Mouse (Mus musculus): ENCODE data around the gene Rbx1.
A peak's percentile ranks its signal among the peaks of the same experiment; 100 is the strongest.
"Not testable (repeated sequence)": the region's sequence is repeated elsewhere in the genome, so short reads cannot be mapped to it uniquely, and the experiment has no call there.

Gene Rbx1

DNA sequence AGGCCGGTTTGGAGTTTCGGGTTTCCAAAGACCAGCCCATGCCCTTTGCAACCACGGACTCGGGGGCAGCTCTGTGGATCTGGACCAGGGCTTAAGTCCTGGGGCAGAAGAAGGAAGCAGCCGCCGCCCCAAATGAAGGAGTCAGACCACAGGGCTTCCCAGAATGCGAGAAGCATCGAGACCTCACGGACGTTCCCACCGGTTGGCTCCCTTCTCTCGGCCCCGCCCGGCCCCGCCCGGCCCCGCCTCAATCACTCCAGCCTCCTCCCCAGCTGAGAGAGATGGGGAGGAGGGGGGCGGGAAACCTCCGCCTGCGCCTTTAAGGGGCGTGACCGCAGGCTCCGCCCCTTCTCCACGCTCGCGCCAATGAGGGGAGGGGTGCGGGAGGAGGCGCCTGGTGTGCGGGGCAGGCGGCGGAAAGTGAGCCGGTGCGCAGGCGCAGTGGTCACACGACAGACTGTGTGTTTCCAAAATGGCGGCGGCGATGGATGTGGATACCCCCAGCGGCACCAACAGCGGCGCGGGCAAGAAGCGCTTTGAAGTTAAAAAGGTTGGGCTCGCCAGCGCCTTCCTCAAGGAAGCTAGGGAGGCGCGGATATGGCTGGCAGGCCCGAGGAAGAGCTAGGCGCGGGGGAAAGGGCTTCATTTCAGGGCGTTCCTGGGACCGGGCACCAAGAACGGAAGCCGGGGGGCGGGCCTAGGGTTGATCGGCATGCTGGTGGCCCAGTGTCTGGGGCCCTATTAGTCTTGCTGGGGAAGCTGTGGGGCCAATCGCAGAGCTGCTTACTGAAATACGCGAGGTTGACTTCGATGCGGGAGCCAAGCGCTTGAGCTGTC lies at the start of gene Rbx1:
TSS of gene Rbx1 (plus strand) at position 396 of the 837 bp plus-strand sequence.
- peak; percentile 97 for DNase-seq (ENCODE audit: low read depth, low spot score)

- DNase-seq (ENCODE audit: low read depth, low spot score) = not testable (repeated sequence)
Measured at GRCm38 (mm10) chr15:81416763-81417310, 49.3 kb upstream of the Rbx1 start.

- no peak for DNase-seq (ENCODE audit: low read depth, low spot score)
Measured at GRCm38 (mm10) chr15:81418065-81418464, 48.0 kb upstream of the Rbx1 start.

- DNase-seq (ENCODE audit: low read depth, low spot score) = peak; percentile 5
Measured at GRCm38 (mm10) chr15:81421454-81421853, 44.6 kb upstream of the Rbx1 start.

DNA sequence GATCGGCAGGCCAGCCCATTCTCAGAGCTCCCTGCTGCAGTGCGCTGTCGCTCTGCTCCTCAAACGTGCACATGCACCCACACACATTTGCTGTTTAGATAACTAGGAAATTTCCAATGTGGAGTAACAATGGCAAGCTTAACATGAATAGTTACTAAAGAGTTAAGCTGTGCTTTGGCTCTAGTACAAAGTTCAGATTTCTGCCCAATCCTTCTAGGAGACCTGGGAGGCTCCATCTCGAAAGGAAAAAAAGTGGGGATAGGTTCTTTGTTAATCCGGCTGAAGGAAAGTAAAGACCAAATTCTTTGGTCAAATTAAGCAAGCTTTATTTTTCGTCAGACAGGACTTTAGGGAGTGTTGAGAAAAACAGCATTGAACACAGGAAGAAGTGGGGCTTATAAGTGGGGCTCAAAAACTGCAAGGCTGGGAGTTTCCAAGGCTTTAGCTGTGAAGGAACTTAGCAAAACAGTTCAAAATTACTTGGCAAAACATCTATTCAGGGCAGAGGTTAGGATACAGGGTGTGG lies 43.9 kb upstream of the Rbx1 start:
- DNase-seq (ENCODE audit: low read depth, low spot score) = no peak

DNA sequence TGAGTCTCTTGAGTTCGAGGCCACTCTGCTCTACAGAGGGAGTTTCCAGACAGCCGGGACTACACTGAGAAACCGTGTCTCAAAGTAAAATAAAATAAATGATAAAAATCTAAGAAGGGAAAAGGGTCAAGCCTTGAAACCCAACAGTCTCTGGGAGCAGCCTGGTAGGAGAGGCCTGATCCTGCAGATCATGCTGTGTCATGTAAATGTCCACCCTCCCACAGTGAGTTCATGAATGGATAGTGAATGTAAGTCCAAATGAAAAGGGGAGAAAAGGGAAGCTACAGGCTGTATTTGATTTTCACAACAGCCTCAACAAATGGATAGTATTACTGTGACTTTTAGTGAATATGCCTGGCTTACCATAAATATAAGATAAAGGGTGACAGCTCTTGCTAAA lies 40.8 kb upstream of the Rbx1 start:
- no peak for DNase-seq (ENCODE audit: low read depth, low spot score)

DNA sequence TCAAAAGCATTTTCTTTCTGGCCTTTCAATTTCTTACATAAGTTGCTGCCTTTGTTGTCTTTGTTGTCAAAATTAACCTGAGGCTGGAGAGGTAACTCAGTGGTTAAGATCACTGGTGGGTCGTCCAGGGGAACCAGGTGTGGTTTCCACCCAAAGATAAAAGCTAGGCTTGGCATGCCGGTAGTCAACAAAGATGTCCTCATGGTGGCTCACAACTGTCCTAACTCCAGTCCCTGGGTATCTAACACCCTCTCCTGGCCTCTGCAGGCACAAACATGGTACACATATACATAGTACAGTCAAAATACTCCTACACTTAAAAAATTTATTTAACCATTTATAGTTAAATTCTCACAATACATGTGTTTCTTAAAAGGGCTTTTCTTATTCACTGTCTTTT lies 38.1 kb upstream of the Rbx1 start:
- DNase-seq (ENCODE audit: low read depth, low spot score) = no peak

DNA sequence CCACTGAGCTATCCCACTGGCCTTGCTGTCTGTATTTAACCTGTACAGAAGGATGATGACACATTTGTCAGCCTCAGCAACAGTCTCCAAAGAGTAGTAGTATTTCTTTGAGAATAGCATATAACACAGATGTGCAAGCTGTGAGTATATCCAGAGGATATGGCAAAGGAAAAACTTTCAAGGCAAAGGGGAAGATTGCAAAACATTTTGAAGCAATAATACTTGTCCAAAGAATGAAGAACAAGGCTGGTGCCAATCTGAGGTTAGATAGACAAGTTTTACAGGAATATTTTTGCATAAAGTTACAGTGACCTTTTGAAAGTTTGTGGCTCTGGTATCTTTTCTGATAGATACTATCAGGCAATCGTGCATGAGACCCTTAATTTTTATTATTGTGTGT lies 34.9 kb upstream of the Rbx1 start:
- no peak for DNase-seq (ENCODE audit: low read depth, low spot score)

DNA sequence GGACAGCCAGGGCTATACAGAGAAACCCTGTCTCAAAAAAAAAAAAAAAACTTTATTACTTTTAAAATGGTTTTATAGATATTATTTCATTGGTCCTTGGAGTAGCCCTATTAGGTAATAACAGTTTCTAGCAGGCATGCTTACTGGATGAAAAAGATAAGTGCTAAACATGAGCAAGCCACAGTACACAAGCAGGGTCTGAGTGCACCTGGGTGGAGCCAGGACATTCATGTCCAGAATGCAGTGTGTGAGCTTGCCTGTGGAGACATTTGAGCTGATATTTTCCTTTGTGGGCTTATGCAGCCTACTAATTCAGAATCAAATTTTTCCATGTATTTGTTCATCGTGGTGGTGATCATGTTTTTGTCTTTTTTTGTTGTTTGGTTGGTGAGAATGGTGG lies 27.8 kb upstream of the Rbx1 start:
- no peak for DNase-seq (ENCODE audit: low read depth, low spot score)

- DNase-seq (ENCODE audit: low read depth, low spot score) = no peak
Measured at GRCm38 (mm10) chr15:81439236-81439635, 26.9 kb upstream of the Rbx1 start.

GRCm38 (mm10) chr15:81448463-81448862 lies 17.6 kb upstream of the Rbx1 start:
- DNase-seq (ENCODE audit: low read depth, low spot score) = peak; percentile 50

GRCm38 (mm10) chr15:81461523-81461922 lies 4.6 kb upstream of the Rbx1 start:
- DNase-seq (ENCODE audit: low read depth, low spot score) = no peak

DNA sequence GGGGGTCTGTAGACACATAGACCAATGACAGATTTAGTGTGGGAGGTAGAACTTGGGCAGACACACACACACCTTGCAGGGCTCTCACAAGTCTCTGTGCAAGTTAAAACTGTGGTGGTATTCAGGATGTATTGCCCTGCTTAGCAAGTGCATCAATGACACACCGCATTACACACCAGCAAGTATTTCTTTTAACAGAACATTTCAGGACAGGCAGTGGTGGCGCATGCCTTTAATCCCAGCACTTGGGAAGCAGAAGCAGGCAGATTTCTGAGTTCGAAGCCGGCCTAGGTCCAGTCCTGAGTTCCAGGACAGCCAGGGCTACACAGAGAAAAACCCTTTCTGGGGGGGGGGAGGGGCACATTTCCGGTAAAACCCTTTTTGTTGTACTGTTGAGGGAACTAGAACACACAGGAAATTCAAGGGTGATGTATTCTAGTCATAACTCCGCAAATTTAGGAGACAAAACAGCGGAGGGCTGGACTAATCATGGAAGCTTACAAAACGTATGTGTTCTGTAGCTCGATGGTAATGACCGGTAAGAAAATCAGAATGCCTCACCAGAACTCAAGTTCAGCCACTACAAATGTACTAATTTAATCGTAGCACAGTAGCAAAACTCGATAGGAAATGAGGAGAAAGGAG lies 958 bp upstream of the Rbx1 start:
- DNase-seq (ENCODE audit: low read depth, low spot score) = no peak

DNA sequence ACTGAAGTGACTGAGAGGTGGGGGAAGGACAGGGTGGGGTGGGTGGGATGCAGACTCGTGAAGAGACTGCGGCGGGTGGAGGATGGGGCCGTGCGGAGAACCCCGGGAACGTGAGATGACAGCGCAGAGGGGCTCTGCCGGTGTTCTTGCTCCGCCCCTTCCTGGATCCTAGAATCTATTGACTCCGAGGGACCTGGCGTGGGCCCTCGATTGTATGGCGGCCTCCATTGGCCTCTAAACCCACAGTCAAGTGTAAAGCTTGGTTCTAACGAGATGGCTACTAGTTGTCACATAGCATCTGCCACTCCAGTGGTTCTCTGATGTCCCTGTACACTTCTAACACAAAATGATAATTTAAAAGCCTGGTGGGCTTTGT lies 630 bp downstream of the Rbx1 start:
- no peak for DNase-seq (ENCODE audit: low read depth, low spot score)

- no peak for DNase-seq (ENCODE audit: low read depth, low spot score)
Measured at GRCm38 (mm10) chr15:81470735-81471134, 4.6 kb downstream of the Rbx1 start.

GRCm38 (mm10) chr15:81472256-81472655 lies 6.2 kb downstream of the Rbx1 start:
- DNase-seq (ENCODE audit: low read depth, low spot score) = no peak

DNA sequence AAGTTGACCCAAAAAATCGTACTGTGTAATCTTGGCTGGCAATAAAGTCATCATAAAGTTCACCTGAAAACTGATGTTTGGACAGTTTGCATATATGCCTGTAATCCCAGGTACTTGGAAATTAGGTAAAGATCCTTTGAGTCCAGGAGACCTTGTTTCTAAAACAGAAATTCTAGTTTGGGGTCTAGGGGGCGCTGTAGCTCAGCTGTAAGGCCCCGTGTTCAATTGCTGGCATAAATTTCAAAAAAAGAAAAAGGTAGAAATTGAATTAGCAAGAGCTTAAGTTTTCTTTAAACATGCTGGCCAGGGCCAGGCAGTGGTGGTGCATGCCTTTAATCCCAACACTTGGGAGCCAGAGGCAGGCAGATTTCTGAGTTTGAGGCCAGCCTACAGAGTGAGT lies 9.6 kb downstream of the Rbx1 start:
- DNase-seq (ENCODE audit: low read depth, low spot score) = no peak

DNA sequence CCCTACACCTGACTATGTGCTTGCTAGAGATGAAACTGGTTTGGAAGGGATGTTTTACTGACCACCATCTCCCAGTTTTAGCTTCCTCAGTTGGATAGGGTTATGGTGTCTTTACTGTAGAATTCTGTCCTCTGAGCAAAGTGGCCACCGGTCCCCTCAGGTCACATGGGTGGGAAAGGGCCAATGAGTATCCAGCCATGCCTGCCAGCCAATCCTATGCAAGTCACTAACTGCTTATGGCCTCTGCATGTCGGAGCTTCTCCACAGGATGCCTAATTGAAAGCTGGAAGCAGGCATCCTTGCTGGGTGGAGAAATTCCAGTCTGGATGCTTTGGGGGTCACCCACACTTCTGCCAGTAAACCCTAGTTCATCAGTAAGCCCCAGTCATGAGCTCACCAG lies 10.5 kb downstream of the Rbx1 start:
- no peak for DNase-seq (ENCODE audit: low read depth, low spot score)

DNA sequence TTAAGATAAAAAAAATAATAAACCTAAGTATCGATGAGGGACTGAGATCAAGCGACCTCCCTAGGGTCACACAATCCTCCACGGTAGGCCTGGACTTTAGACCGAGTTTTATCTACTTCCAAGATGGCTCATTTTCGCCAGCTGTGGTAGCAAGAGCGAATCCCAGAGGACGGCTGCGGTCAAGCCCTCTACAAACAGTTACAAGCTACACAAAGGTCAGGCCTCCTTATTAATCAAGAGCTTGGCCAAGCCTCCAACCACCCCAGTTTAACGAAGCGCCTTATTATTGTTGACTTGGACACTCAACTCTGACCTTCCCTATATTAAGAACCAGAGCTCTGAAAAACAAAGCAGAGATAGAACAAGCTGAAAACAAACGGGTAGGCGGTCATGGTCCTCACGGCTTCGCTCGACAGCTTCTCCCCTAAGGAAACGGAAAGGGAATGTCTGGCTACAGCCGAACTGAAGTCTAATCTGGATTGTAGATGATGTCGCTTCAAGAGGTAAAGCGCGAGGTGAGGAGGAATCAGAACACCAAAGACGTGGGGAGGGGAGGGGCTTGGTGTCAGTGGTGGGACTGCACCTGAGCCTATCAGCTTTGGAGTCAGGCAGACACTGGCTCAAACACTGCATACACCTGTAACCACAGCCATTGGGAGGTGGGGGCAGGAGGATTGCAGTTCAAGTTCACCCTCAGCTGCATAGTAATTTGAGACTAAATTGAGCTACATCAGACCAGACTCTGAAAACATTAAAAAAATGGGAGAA lies 13.5 kb downstream of the Rbx1 start:
- no peak for DNase-seq (ENCODE audit: low read depth, low spot score)

- not testable (repeated sequence) for DNase-seq (ENCODE audit: low read depth, low spot score)
Measured at GRCm38 (mm10) chr15:81480284-81480683, 14.2 kb downstream of the Rbx1 start.

DNA sequence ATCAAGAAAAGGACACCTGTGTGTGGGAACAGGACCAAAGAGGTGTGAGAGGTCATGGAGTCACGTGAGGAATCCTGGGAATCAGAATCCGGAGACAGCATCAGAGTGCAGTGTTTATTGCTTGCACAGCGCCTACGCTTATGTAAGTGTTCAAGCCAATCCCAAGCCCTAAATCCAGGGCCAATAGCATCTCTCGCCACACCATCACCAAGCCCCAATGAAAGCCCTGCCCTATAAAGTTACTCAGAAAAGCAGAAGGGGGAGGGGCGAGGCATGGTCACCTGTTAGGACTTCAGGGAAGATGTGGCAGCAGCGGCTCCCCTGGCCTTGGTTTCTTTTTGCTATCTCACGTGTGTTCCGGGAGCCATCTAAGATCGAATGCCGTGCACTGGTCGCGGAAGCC lies 14.9 kb downstream of the Rbx1 start:
- DNase-seq (ENCODE audit: low read depth, low spot score) = peak; percentile 31

- no peak for DNase-seq (ENCODE audit: low read depth, low spot score)
Measured at GRCm38 (mm10) chr15:81482966-81483365, 16.9 kb downstream of the Rbx1 start.
